Mouse (Mus musculus) cerebellum, postnatal 25 days (tissue): ENCODE results near the gene Slc44a3.

Source experiments
- DNase-seq, 2 experiments: peaks; one replicate each; pipeline ENCODE4 v3.0.0; 2021; ENCODE audit warnings: mixed read lengths in 2 of 2

The Slc44a3 gene

DNA sequence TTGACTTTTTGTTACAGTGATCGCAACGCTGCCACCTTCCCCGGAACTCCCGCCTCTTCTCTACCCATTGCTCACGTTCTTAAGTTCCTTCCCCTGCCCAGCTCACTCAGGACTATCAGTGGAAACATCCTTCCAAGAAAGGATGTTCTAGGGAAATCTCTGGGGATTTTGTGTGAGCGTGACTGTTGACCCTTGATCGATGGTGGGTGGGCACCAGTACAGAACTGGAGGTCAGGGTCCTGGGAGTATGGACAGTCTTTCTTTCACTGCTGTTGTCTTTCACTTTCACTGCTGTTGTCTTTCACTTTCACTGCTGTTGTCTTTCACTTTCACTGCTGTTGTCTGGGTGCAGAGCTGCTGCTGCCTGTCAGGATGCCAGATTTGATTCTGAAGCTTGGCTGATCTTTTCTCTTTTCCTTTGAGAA is 38.2 kb downstream of the Slc44a3 start:
- no peak for DNase-seq

DNA sequence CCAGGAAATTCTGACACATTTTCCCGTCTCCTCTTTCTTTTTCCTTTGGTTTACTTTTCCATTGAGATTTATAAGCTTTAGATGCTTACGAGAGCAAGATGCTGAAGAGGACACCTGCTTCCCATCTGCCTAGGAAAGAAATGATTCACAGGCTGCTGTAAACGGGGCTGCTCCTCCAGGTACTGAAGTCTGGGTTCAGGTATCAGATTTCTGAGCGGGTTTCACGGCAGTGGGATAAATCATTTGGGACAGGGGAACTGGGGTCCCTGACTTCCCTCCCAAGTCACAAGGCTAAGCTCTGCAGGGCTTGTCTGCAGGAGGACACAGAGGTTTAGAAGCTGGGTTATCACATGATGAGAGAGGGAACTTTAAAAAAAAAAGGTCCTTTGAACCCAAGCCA is 40.2 kb downstream of the Slc44a3 start:
- DNase-seq: no peak

DNA sequence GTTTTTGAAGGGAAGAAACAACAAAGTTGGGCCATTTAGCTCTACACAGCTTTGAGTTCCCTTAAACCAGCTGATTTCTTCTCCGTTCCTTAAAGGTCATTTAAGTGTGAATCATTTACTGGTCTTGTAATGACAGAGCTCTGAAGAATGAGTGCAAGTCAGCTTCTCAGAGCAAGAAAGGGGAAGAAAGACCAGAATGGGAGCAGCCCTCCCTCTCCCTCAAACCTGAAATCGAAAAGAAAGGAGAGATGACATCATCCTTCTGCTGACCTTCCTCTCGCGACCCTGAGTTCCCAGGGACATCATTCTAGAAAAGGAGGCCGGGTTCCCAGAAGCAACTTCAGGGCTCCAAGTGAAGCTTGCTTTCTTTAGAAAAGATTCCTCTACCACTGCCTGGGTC is 41.3 kb downstream of the Slc44a3 start:
- no peak for DNase-seq

DNA sequence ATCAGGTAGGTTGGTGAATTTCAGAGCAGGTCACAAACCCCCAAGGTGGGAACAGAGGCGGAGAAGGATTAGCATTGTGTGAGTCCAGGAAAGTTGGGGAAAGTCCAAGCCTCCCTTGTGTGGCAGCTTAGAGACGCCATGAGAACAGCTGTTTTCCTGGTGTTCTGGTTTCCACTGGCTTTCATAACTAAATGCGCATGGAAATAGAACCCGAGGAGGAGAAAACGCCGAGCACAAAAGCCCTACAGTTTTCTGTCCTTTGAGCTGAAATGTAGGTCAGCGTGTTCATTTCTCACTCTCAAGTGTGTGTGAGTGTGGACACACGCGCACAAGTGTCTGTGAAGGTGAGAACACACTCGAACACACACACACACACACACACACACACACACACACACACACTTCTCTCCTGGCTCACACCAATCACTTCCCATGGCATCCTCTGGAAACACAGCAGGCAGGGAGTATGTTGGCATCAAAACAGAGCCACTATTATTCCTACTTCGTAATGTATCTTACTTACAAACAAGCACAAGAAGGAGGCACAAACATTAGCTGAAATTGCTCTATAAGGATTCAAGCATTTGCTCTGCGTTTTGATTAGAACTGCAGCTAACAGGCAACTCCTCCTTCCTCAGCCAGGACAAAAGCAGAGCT is 42.6 kb downstream of the Slc44a3 start:
- no peak for DNase-seq

DNA sequence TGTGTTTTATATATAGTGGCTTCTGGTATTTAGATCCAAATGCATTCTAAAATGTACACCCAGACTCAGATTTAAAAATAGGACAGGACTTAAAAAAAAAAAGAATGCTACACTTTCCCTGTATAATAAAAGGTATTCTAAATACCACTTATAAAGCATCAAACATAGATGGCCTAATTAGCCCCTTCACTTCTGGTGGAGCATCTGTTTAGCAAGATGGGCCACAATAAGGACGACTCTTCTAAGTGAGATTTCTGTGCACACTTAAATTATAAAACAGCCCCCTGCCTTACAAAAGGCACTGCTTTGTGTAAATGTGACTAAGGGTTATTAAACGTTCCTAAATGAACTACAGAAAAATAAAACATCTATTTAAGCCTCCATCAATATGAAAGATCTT is 47.0 kb downstream of the Slc44a3 start:
- DNase-seq: no peak

DNA sequence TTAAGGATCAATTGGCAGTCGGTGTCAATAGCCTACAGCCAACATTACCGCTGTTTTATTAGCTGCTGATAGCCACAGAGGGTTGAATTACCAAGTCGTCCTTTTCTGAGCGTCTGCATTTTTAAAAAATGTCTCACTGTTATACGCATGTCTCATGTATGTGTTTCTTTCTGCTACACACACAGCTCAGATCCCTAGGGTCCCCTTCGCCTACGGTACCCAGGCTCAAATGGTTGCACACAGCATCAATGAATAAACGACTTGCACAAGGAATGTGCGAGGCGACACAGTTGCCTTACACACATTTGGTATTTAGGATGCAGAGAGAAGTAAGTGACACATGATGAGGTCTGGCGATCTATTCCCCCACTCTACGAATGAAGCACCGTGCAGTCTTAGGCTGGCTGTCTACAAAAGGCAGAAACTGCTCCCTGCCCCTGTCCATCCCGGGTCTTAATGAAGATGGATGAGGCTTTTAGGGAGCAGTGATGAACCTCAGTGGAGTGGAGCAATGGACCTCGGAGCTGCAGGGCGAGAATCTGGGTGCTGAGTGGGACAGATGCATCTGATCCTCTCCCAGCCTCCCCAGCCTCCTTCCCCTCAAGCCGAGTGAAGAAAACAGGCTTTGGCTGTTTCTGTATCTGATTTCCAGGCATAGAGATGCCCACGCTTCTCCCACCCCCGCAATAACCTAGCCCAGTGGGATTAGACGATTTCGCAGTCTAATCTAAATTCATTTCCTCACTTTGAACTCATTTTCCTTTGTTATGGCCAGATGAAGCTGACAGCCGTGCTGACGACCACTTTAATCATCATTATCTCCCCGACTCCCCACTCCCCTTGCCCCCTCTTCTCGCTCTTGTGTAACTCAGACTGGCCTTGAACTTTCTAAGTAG is 48.7 kb downstream of the Slc44a3 start:
- DNase-seq: no peak

DNA sequence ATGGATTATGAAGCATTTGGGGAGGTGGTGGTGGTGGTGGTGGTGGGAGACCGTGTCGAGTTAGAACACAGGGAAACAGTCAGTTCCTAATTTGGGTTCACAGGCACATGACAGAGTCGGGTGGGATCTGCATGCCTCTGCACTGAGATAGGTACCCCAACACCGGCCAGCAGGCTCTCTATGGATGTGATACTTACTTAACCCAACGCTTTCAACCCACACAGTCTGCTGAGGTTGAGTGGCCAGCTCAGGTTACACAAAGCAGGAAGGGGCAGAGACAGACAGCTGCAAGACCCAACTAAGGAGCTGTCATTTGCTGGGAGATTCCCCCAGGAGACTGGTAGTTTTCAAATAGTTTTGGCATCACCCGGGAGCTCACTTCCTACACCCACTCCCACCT is 50.6 kb downstream of the Slc44a3 start:
- DNase-seq: no peak

DNA sequence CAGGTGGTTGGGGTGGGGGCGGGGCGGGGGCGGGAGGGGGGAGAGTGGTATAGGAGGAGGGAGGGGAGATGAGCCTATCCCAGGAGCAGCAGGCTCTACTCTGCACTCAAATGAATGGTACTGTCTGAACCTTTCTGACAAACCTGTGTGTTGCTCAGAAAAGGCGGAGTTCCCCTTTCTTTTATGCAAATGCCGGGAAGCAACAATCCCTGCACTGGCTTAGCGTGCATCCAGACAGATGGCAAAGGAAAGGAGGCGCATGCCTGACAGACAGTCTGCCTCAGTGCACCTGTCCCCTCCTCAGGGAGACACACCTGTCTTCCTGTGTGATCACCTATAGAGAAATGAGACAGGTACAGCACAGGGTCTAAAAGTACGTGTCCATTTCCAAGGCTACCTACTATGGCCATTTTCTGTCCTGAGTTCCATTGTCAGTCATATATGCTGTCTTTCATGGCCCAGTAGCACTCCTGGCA is 51.2 kb downstream of the Slc44a3 start:
- no peak for DNase-seq

DNA sequence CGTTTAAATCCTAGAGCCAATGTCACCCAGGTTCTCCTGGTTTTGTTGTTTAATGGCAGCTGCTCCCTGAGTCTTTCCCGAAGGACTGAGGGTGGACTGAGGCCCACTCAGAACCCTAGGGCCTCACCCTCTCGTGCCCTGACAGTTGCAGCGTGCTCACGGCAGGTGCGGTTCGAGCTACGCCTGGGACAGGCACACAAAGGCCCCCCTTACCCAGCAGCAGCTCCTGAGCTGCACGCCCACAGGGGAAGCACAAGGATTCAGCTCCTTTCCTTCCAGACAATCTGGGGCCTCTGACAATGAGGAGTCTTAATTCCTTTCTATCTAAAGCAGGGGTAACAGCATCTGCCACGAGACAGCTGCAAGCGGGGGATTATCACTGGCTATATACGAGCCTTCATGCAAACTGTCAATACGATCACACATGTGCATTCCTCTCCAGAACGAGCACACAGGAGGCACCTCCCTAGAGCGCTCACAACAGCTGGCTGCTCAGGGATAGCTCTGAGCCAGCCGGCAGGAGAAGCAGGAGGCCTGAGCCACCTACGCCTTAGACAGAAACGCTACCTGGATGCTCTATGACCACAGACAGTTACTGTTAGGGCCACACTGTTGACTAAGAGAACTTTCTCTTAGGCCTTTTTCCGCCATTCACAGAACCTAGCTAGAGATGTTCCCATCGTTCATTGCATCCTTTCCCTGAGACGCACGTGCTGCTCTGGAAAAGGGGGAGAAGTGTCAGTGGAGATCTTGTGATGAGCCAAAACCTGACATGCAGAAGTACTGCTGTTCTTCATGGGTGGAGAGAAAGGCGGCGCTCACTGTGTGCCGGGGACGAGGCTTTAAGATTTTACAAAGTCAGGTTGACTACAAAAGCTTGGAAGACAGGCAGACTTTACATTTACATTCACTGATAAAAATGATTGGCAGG is 51.9 kb downstream of the Slc44a3 start:
- no peak for DNase-seq

DNA sequence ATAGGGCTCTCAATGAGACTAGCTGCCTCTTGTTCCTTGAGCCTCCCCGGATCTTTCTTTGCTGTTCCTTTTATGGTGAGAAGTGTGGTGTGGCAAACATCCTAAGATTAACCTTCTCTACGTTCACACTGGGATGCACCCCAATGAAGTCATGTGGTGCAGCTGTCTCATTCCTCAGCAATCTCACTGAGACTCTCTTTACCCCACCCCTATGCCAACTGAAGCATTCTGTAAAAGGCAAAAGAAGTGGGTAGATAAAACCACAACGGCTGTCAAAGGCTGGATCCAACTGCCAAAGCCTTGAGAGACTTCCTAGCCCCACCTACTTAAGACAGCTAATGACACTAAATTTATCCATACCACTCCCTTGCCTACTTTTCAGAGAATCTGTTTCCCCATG is 57.5 kb downstream of the Slc44a3 start:
- no peak for DNase-seq

DNA sequence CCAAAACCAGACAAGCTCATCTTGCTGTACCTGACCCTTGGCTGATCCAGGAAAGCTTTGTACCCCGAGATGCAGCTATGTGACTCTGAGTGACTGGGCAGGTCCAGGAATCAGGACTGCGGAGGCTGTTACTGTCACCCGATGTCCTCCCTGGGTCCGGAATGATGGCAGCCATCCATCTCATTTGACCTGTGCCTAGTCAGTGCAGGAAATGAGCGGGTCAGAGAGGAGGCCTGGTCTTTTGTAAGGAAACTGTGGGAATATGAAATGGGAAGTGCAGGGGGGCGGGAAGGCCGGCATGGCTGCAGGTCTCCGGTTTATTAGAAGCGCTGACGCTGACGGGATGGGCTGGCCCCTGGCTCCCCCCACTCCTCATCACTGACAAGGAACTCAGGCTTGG is 60.5 kb downstream of the Slc44a3 start:
- no peak for DNase-seq

DNA sequence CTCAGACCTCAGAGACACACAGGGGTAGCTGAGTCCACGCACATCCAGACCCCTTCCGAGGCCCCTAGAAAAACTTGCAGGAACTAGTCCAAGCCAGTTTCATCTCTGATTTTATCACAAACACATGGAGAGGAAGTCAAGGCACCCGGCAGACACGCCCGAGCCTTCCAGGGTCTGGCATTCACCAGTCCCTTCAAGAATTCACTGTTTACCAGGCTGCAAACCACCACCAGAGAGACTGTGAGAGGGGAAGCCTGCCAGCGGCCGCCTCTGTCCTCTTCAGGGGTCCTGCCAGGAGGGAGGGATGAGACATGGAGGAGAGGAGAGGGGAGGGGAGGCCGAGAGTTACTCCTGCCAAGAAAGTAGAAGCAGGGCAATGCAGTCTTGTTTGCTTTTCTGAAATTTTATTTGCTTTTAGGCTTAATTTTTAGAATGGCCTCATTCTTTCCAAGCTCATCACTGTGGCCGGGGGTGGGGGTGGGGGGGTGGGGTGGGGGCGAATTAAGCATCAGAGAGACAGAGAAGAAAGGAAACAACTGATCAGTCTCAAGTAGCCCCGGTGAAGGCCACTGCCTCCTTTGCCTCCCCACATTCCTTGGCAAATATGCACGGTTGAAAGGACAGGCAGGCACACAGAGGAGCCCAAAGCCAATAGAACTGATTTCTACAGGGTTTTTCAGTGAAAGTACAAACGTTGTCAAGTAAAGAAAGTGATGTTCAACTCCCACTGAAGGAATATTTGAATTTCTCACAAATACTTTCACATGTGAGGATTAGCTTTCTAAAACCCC is 62.8 kb downstream of the Slc44a3 start:
- DNase-seq: no peak

DNA sequence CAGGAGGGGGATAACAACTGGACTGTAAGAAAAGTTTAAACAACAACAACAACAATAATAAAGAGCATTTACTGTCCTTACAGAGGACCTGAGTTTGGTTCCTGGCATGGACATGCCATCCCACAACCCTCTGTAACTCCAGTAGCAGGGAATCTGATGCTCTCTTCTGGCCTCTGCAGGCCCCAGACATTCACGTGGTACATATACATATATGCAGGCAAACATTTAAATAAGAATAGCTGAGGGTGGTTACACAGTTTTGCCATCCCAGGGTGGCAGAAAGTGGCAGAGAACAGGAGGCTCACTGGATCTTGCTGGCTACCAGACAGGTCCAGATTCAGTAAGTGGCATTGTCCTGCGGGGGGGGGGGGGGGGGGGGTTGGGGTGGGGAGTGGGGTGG is 64.1 kb downstream of the Slc44a3 start:
- DNase-seq: no peak

DNA sequence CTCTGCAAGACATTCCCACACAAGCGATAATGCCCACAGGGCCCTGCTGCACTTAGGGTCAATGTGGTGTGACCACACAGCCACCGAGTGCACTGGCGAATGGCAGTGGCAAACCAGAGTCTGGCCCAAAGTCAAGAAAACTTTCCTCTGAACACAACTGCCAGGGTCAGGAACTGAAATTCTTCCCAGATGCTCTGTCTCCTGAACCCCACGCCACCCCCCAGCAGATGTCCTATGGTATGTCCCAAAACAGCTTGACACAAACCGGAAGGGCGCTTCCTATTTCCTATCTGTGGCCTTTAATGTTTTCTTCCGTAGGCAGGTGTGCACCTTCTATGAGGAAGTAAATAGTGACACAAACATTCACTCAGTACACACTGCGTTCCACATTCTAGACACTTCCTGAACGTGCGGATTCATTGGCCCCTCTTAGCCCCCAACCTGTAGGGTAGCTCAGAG is 65.1 kb downstream of the Slc44a3 start:
- DNase-seq: no peak

DNA sequence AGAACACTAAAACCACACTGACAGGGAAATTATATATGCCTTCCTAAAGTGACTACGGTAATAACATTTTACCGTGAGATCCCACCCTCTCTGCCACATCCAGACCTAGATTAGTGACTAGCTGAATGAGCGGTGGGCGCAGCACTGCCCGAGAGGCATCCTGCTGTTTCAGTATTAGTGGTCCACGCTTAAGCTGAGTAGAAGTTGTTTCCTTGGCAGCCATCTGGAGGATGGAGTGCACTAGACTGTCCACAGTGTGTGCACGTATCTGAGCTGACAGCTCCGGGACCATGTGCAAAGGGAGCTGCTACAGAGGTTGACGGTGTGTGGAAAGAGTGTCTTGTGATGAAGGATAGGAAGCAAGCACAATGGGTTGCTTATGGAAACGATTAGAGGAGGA is 66.4 kb downstream of the Slc44a3 start:
- no peak for DNase-seq

DNA sequence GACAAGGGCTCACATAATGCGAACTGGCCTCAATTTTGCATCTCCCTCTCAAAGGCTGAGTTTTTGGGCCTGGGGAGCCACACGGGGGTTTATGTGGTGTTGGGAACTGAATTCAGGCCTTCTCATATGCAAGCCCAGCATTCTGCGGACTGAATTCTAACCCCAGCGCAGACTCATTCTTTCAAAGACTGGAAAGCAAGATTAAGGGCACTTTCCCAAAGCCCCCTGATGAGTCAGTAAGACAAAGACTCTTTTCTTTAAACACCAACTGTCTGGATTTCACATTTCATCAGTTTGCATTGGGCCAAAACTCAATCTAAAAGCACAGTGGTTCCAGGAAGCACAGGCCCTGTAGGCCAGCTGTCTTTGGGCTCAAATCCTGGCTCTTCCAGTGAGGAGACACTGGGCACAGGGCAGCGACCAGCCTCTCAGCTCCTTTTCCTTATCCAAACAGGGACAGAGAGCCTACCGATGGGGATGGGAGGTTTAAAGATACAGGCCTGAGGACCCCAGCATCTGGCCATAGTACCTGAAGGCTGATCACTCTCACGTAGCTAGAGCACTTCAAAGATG is 67.4 kb downstream of the Slc44a3 start:
- DNase-seq: no peak

DNA sequence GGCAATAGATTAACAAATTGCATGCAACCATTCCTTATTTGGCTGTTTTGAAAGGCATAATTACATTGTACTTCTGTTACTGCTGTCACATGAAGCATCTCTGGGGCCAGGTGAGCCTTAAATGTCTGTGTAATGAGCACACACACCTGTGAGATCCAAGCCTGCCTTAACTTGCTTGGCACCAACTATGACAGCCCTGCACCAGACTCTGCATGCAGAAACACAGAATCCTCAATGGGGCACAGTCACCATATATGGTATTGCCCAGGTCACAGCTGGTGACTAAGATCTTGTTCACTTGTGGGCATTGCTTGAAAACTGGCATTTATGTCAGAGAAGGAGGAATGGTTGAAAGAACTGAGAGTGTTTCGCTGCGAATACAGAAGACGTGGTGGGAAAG is 69.4 kb downstream of the Slc44a3 start:
- no peak for DNase-seq

DNA sequence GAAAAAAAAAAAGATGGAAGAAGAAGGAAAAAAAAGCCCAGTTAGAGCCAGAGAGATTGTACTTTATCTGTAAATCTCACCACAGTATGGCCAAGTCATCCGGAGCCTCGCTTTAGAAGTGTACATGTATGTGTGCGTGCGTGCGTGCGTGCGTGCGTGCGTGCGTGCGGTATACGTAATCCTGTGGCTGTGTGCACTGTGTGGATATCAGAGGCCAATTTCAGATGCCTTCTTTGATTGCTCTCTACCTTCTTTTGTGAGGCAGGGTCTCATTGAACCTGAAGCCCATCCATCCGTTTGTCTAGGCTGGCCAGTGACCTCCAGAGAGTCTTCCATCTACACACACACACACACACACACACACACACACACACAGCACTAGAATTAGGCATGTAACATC is 70.7 kb downstream of the Slc44a3 start:
- no peak for DNase-seq

DNA sequence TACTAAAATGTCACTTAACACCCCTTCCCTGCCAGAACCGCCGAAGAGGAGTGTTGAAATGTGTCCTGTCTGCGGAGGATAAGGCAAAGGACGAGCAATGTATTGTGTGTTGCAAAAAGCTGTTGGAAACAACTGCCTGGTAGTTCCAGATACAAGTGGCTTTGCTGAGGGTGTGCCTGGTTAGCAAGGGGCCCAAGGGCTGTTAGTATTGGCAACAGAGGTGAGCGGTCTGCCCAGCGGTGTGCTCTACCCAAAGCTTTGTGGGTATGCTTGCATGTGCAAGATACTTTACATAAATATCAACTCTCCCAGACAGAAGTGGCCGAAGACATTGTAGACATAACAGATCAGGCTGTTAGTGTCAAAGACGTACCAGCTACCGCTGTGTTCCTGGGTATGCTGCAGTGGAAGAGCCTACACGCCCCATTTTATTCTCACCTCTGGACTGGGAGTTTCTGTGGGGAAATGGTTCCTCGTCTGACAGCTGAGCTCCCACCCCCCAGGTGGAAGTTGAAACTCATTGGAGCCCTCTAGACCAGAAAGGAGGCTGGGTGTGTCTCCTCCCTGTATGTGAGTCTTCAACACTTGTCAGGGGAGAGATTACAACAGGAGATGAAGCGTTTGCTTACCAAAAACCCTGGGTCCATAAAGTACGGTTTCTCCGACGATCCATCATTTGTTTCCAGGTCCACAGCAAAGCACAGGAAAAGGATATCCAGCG is 71.6 kb downstream of the Slc44a3 start:
- DNase-seq: no peak

DNA sequence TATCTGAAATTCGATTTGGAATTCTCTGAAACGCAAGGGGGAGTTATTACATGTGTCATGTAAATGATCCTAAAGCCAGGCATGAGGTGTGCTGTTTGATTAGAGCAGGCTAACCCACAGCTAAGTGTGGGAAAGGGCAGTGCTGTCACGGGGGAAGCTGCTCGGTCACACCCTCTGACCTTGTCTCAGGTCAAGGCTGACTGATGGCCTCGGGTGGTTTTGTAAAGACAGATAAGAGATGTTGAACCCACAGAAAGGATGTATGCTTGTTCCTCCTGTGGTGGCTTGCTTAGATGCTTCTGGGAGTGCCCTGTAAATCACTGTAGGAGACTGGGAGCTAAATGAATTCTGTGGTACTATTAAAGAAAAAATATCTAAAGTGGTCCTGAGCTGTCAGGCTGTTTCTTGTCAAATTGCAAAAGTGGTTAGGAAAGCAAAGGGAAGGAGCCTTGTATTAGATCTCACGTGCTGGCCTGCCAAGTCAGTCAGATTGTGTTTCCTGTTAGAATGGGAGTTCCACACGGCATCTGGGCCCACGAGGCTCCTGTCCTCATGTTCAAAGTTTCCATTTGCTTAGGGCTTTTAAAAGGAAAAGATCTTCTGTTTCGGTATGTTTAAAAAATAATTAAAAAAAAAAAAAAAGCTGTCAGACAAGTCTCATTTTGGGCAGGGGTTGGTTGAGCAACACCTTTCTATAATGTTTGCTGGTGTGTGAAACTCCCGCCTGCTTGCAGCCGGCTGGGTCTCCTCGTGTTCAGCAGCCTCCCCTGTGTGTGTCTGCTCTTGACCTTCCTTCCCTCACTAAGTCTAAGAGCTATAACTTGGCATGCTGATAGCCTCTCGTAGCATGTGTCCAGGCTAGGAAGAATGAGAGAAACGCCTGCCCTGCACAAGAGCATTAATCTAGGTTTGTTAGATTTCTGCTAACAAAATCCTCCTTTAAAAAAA is 73.4 kb downstream of the Slc44a3 start:
- DNase-seq: no peak
